Mouse (Mus musculus): Measurements from ENCODE around the gene Hist1h2ad. TPM values are rescaled to one million over a fixed set of nuclear protein-coding genes. Genes with fewer than 3 reads are reported as not detected.
"Not testable (repeated sequence)": the region's sequence is repeated elsewhere in the genome, so short reads cannot be mapped to it uniquely, and the experiment has no call there.

The Hist1h2ad gene
- polyA plus RNA-seq (2012; rRNA removed): 76.8 and 109 TPM in 2 replicates

- 0% methylated on average over 40 of the region's 42 CpGs for WGBS
- DNase-seq: peak; percentile 89
- not testable (repeated sequence) for H3K4me1 ChIP-seq (replicated peaks; ENCODE audit: control insufficient read depth, insufficient read depth, low read length); H3K36me3 ChIP-seq (ENCODE audit: control insufficient read depth, insufficient read depth, low read length); H3K27me3 ChIP-seq (ENCODE audit: control insufficient read depth, insufficient read depth, low read length)
- peak; percentile 24; the same call in 1 of the 2 replicates for TF ChIP-seq POLR2A (IDR thresholded peaks at IDR 0.05; ENCODE audit: control insufficient read depth, extremely low read depth, insufficient read depth, low read length, poor library complexity)
- Histone ChIP-seq H3K4me3 (ENCODE audit: control insufficient read depth, insufficient read depth, low read length) (peak within 1 kb of the TSS; percentile 55), H3K27ac (ENCODE audit: control insufficient read depth, insufficient read depth, low read length) (peak within 1 kb of the TSS; percentile 94)
Measured at GRCm38 (mm10) chr13:23573898-23574524, at the start of gene Hist1h2ad, which contains the start of gene Hist1h2bf. Hist1h2ad (plus strand) TSS chr13:23574381. Hist1h2bf (minus strand) TSS chr13:23574196.

GRCm38 (mm10) chr13:23524654-23525053 lies 49.5 kb upstream of the Hist1h2ad start:
- WGBS: 19% methylated on average over 5 of the region's 5 CpGs
- H3K4me1 ChIP-seq (replicated peaks; ENCODE audit: control insufficient read depth, insufficient read depth, low read length): peaks cover 2% of the 10 kb centered on the region
- no peaks in the 10 kb centered on the region for H3K36me3 ChIP-seq (ENCODE audit: control insufficient read depth, insufficient read depth, low read length)
- TF ChIP-seq POLR2A (IDR thresholded peaks at IDR 0.05; ENCODE audit: control insufficient read depth, extremely low read depth, insufficient read depth, low read length, poor library complexity): no peak
- peak; percentile 40; the same call in 1 of the 2 replicates for TF ChIP-seq CTCF (IDR thresholded peaks at IDR 0.05; ENCODE audit: borderline replicate concordance, control insufficient read depth, extremely low read depth, insufficient read depth, low read length, poor library complexity)
- H3K27ac ChIP-seq (ENCODE audit: control insufficient read depth, insufficient read depth, low read length): no peak overlapping the region
- no peak overlapping the region for H3K4me3 ChIP-seq (ENCODE audit: control insufficient read depth, insufficient read depth, low read length)
- peak; percentile 72 for DNase-seq
- no peaks in the 10 kb centered on the region for H3K27me3 ChIP-seq (ENCODE audit: control insufficient read depth, insufficient read depth, low read length)

DNA sequence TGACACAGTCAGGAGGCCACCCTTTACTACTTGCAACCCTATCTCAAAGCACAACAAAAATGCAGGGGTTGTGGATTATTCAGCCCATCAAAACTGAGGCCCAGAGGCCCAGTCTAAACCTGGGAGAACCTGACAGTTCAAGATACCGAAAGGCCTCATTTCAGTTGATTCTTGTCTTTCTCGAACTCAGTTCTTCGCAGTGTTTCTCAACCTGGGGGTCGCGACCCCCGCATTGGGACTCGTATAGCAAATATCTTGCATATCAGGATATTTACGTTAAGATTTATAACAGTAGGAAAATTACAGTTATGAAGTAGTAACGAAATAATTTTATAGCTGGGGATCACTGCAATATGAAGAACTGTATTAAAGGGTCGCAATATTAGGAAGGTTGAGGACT lies 48.3 kb upstream of the Hist1h2ad start:
- WGBS: 14% methylated on average over 10 of the region's 10 CpGs
- Histone ChIP-seq H3K4me3 (ENCODE audit: control insufficient read depth, insufficient read depth, low read length) (no peak overlapping the region), H3K4me1 (replicated peaks; ENCODE audit: control insufficient read depth, insufficient read depth, low read length) (peaks cover 2% of the 10 kb centered on the region), H3K36me3 (ENCODE audit: control insufficient read depth, insufficient read depth, low read length) (no peaks in the 10 kb centered on the region), H3K27me3 (ENCODE audit: control insufficient read depth, insufficient read depth, low read length) (no peaks in the 10 kb centered on the region), H3K27ac (ENCODE audit: control insufficient read depth, insufficient read depth, low read length) (no peak overlapping the region)
- TF ChIP-seq POLR2A (IDR thresholded peaks at IDR 0.05; ENCODE audit: control insufficient read depth, extremely low read depth, insufficient read depth, low read length, poor library complexity) (no peak), CTCF (IDR thresholded peaks at IDR 0.05; ENCODE audit: borderline replicate concordance, control insufficient read depth, extremely low read depth, insufficient read depth, low read length, poor library complexity) (no peak)
- no peak for DNase-seq

DNA sequence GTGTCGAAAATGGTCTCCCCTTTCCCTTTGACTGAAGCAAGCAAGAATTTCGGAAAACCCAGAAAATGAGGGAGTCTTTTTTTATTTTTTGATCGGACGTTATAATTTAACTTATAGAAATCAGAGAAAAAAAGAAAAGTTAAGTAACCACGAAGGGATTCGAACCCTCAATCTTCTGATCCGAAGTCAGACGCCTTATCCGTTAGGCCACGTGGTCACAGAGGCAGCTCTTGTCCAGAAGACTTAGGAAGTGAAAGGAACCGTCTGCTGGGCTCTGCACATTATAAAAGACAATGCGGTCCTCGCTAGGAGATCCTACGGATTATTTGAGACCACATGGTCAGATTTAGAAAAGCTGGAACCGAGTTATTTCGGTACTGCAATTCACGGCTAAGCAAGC lies 47.9 kb upstream of the Hist1h2ad start:
- TF ChIP-seq CTCF (IDR thresholded peaks at IDR 0.05; ENCODE audit: borderline replicate concordance, control insufficient read depth, extremely low read depth, insufficient read depth, low read length, poor library complexity) (no peak), POLR2A (IDR thresholded peaks at IDR 0.05; ENCODE audit: control insufficient read depth, extremely low read depth, insufficient read depth, low read length, poor library complexity) (no peak)
- peaks cover 2% of the 10 kb centered on the region for H3K4me1 ChIP-seq (replicated peaks; ENCODE audit: control insufficient read depth, insufficient read depth, low read length)
- no peak overlapping the region for H3K27ac ChIP-seq (ENCODE audit: control insufficient read depth, insufficient read depth, low read length)
- WGBS: 1% methylated on average over 17 of the region's 17 CpGs
- H3K4me3 ChIP-seq (ENCODE audit: control insufficient read depth, insufficient read depth, low read length): no peak overlapping the region
- no peaks in the 10 kb centered on the region for H3K36me3 ChIP-seq (ENCODE audit: control insufficient read depth, insufficient read depth, low read length)
- peak; percentile 86 for DNase-seq
- no peaks in the 10 kb centered on the region for H3K27me3 ChIP-seq (ENCODE audit: control insufficient read depth, insufficient read depth, low read length)

GRCm38 (mm10) chr13:23529005-23529404 lies 45.2 kb upstream of the Hist1h2ad start:
- no peak overlapping the region for H3K27ac ChIP-seq (ENCODE audit: control insufficient read depth, insufficient read depth, low read length)
- no peaks in the 10 kb centered on the region for H3K36me3 ChIP-seq (ENCODE audit: control insufficient read depth, insufficient read depth, low read length)
- DNase-seq: no peak
- WGBS: 97% methylated on average over 5 of the region's 5 CpGs
- peaks cover 6% of the 10 kb centered on the region for H3K4me1 ChIP-seq (replicated peaks; ENCODE audit: control insufficient read depth, insufficient read depth, low read length)
- H3K4me3 ChIP-seq (ENCODE audit: control insufficient read depth, insufficient read depth, low read length): no peak overlapping the region
- H3K27me3 ChIP-seq (ENCODE audit: control insufficient read depth, insufficient read depth, low read length): no peaks in the 10 kb centered on the region
- TF ChIP-seq CTCF (IDR thresholded peaks at IDR 0.05; ENCODE audit: borderline replicate concordance, control insufficient read depth, extremely low read depth, insufficient read depth, low read length, poor library complexity) (no peak), POLR2A (IDR thresholded peaks at IDR 0.05; ENCODE audit: control insufficient read depth, extremely low read depth, insufficient read depth, low read length, poor library complexity) (no peak)

DNA sequence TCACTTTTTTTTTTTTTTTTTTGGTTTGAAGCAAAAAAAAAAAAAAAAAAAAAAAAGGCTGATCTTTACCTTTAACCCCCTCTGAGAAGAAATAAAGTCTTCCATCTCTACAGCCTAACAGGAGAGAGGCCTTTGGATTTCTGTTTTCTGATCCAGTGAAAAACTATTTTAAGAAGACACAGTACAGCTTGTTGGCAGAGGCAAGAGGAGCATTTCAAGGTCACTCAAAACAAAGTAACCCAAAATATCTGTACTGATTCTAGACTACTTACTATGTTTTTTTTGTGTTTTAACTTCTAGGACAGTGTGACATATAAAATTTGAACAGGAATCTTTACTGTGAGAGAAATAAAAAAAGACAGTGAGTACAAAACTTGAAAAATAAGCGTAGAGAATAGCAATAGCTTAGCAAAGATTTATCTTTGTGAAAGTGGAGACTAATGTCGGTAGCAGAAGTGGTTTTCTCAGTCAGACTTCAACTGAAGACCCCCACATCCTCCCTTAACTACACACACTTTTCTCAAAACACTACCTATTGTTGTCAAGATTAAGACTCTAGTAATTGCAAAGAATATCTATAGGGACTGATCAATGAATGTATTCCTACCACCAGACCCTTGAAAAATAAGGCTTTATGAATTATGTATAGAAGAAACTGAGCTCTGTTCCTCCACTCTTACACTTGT lies 44.6 kb upstream of the Hist1h2ad start:
- peaks cover 6% of the 10 kb centered on the region for H3K4me1 ChIP-seq (replicated peaks; ENCODE audit: control insufficient read depth, insufficient read depth, low read length)
- H3K27me3 ChIP-seq (ENCODE audit: control insufficient read depth, insufficient read depth, low read length): no peaks in the 10 kb centered on the region
- no peak for TF ChIP-seq CTCF (IDR thresholded peaks at IDR 0.05; ENCODE audit: borderline replicate concordance, control insufficient read depth, extremely low read depth, insufficient read depth, low read length, poor library complexity)
- TF ChIP-seq POLR2A (IDR thresholded peaks at IDR 0.05; ENCODE audit: control insufficient read depth, extremely low read depth, insufficient read depth, low read length, poor library complexity): no peak
- H3K36me3 ChIP-seq (ENCODE audit: control insufficient read depth, insufficient read depth, low read length): no peaks in the 10 kb centered on the region
- no peak overlapping the region for H3K4me3 ChIP-seq (ENCODE audit: control insufficient read depth, insufficient read depth, low read length)
- DNase-seq: no peak
- 30% methylated on average over 2 of the region's 2 CpGs for WGBS
- H3K27ac ChIP-seq (ENCODE audit: control insufficient read depth, insufficient read depth, low read length): no peak overlapping the region; the same call in 1 of the 2 replicates
